Mouse (Mus musculus) urinary bladder, postnatal 14 days (tissue): ENCODE data around the gene Olfr1444.

Source experiments
- DNase-seq: peaks from one replicate; pipeline ENCODE4 v3.0.0; 2021; ENCODE audit warnings: low spot score

The Olfr1444 gene

DNA sequence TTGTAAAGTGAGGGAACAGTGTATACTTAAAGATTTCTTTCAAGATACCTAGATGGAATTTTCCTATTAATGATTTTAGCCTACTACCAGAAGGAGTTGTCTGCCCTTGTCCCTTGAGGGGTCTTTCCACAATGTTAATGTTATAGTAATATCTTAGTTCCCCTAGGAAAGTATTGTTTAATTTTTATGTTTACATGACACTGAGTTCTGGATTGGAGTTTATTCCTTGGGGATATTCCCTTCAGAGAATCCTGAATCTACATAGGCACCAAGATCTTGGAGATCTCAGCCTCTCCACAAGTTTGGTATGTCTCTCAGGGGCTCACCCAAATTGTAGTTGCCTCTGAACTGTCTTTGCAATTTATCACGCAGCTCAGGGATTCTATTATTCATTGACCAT, at the start of gene Olfr1444:
Olfr1444 (plus strand) TSS at position 301 of the 400 bp plus-strand sequence.
- no peak for DNase-seq

DNA sequence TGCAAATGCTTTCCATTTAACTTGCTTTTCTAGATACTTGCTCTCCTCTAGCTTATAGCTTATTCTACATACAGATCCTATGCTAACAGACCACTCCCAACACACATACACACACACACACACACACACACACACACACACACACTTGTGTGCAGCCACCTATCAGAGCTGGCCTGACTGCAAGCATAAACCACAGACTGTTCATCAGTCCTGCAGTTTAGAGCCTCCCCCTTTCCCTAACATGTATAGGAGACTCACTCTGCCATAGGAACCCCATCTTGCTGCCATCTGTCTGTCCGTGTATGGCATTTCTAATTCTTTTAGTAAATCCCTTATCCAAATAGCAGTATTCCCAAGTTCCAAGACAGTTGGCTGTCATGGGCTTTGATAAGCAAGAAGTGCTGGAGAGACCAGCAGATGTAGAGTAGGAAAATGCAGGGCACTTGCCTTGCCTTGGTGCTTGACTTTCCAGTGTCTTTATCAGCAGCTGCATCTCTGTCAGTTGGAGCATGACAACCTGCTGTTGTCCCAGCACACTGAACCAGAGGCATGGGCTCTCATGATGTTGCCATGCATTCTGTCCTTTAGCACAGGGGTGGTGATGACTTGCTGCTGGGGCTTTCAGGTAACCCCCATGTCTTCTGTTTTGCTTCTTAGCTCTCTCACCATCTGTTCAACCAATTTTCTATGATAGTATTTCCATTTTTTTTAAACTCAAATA, 44.3 kb upstream of the Olfr1444 start:
- DNase-seq: no peak

DNA sequence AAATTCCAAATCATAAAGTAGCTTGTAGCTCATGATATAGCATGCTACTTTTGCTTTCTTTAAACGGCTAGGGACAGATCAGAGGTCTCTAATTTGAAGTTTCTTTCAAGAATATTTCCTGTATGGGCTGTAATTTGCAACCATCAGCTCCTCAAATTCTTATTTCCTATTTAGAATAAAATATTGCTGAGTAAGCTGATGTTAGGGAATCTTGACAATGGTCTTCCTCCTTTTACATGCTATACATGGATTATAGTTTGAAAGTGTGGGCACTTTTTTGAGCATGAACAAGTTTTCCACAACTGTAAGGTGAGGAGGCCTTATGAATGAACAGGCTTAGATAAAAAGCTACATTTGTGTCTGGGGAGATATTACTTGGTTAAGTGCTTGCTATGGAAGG, 43.2 kb upstream of the Olfr1444 start:
- DNase-seq: no peak

DNA sequence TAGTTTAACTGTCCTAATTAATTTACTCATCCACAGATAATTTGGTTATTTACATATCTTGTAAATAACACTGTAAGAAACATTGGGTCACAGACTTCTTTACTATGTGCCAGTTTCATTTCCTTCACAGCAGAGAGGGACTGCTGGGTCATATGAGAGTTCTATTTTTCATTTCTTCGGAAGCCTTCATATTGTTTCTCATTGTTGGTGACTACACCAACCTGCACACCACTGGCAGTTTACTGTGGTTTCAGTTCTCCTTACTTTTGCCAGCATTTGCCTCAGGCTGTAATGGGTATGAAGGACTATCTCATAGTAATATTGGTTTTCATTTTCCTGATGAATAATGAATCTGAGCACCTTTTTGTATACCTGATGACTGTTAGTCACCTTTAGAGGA, 38.6 kb upstream of the Olfr1444 start:
- DNase-seq: no peak

DNA sequence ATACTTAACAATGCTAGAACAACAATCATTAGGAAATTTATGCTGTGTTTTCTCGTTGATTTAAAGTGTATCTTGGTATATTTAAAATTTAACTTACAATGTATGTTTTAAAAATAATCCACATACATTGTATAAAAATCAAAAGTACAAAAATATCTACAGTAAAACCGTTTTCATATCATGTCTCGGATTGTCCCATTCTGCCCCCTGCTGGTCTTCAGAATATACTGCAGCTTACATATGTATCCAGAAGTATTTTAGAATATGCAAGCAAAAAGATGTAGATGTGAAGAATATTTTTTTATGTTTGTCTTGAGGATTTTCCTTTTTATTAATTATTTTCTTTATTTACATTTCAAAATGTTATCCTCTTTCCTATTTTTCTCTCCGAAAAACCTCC, 36.7 kb upstream of the Olfr1444 start:
- no peak for DNase-seq

DNA sequence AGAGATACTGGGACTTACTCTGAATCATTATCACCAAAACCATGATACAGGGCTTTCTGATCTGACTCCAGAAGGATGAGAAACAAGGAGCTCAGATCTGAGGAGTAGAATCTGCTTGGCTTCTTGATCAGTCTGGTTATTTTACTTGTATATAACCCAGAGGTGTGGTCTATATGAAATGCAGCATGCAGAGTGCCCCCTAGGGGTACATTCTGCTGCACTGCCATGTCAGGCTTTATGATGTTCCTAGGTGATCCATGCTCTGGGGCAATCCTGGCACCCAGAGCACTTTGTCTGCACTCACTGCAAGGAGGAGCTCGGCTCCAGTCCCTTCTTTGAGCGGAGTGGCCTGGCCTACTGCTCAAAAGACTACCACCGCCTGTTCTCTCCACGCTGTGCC, 32.5 kb upstream of the Olfr1444 start:
- DNase-seq: no peak

DNA sequence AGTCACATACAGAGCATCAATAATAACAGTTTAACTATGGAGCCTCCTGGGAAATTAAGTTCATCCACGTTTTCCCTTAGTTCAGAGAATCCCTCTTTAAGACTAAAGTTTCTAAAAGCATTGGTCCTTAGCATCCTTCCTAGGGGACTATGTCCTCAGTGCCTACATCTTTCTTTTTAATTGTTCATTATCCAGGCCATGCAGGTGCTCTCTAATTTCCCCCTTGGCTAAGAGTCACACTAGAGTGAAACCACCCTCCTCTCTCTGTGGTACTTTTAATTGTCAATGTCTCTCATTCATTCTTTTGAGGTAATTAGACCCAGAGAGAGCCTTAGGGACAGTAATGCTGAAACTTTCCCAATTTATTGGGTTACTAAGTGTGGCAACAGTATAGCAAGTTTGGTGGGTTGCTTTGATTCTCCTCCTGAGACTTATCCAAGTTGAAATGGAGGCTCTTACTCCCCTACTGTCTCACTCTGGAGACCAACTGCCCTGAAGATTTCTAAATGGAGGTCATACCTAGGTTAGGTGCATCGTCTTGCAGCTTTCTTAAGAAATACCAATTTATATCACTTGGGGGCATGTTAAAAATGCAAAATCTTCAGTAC, 26.2 kb upstream of the Olfr1444 start:
- no peak for DNase-seq

DNA sequence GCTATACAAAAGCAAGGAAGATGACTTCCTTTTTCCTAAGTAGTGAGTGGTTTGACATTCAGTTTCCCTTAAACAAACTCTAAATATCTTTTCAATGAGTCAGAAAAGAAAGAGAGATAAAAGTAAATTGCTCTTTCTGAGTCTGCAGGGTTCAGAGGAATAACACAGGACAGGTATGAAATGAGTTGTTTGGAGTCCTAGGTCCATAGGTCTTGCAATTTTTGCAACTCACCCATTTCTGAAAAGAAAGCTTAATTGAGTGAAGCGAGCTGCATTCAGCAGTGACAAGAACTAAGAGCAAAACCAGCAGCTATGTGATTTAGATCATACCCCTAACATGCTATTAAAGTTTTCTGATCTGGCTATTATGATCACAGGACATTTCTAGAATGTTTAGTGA, 25.5 kb upstream of the Olfr1444 start:
- no peak for DNase-seq

DNA sequence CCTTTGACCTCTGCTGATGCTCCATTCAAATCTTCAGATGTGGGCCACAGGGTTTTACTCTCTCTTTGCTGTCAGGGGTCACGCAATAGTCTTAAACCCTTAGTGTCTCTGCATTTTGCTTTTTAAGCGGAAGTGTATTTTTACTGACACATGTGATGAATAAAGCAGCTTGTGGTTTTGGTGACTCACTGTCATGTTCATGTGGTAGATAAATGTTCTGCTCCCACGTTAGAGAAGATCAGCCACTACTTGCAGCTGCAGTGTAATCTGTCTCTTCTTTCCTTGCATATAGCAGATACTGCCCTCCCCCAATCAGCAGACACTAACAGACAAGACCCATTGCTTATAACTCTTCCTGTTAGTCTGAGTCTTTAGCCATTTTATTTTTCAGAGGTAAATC, 23.5 kb upstream of the Olfr1444 start:
- DNase-seq: no peak

DNA sequence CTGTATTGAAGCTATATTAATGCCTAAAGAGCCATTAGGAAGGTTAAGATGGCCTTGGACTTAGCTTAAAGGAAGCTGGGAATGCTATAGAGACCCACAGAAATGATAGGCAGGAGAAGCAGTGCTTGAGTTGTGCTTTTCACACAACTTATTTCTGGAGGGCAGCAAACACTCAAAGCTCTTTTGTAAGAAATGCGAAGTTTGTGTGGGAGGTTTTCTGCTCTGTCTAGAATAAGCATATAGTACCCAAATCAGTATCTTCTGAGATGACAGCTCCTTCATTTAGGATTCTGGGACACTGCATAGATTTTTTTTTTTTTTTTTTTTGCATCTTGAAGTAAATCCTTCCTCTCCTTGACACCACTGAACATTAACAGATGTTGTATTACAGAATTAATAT, 18.6 kb upstream of the Olfr1444 start:
- DNase-seq: no peak

DNA sequence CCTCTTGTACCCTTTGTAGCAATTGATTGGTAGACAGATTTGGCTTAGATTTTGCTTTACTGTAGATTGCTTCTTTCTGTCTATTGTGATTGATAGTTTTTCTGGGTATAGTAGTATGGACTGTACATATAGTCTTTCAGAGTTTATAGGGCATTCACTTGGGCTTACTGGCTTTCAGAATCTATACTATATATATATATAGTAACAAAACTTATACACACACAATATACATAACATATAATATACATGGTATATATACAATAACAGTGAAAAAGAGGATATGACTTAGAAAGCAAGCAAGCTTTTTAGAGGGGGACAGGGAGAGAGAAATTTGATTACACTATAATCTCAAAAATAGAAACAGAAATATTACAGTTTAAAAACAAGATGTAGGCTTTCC, 10.7 kb upstream of the Olfr1444 start, which contains the start of gene Gm5244:
Gm5244 (plus strand) TSS at position 301 of the 400 bp plus-strand sequence.
- no peak for DNase-seq

DNA sequence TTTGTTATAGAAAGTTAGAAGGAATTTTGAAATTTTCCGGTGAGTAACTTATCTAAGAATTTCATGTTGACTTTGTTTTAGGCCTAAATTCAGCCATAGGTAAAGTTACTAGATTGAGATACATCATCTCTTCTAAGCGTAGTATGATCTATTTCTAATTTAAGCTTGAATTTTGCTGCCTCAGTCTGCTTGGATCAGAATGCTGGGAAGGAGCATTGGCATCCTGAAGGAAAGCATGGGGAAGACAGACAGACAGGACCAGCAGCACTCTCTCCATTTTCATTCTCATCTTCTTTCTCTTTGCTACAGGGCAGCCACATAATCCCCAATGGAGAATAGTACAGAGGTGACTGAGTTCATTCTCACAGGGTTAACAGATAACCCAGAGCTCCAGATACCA, 26.5 kb downstream of the Olfr1444 start, which contains the start of gene Olfr1445:
Olfr1445 (plus strand) TSS at position 301 of the 400 bp plus-strand sequence.
- DNase-seq: no peak

DNA sequence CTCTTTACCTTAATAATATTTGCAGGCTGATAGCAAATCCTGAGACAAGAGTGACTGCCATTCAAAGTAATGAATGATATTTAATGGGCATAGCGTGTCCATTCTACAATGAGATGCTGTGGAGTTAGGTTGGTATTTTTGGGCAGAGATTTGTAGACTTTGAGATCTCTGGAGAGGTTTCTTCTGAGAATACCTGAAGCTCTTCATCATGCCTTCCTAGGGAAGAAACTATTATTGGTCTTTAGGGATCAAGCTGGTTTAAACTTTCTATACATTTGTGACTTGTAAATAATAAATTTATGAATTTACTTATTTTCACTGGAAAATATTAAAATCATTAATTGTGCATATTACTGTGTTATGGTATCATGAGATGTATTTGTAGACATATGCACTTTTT, 36.3 kb downstream of the Olfr1444 start, which contains the start of gene Olfr1446:
Olfr1446 (minus strand) TSS at position 101 of the 400 bp plus-strand sequence.
- no peak for DNase-seq

DNA sequence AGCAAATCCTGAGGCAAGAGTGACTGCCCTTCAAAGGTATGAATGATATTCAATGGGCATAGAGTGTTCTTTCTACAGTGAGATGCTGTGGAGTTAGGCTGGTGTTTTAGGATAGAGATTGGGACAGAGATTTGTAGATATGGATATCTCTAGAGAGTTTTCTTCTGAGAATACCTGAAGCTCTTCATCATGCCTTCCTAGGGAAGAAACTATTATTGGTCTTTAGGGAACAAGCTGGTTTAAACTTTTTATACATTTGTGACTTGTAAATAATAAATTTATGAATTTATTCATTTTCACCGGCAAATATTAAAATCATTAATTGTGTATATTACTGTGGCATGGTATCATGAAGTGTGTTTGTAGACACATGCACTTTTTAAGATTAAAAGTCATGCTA, 46.6 kb downstream of the Olfr1444 start, which contains the start of gene Olfr1447:
Olfr1447 (minus strand) TSS at position 101 of the 400 bp plus-strand sequence.
- DNase-seq: no peak
